Mouse (Mus musculus): ENCODE data around the gene Mast3.

Mast3 gene

DNA sequence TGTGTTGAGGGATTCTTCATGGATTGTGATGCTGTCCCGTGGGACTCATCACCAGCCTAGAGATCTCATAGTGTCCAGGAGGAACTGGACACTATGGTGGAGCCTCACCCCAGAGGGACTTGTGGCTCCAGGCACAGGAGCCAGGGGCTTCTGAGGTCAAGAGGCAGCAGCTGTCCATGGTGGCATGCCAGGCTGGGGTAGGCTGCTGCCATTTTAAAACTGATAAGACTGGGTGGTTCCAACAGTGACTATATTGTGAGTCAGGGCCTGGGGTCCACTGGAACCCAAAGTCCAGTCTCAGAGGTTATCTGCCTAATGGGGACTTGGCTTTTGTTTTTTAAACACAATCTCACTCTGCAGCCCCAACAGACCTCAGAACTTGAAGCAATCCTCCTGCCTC is 3.0 kb downstream of the Mast3 start:
- no peak for DNase-seq

GRCm38 (mm10) chr8:70801156-70801555 is 3.7 kb downstream of the Mast3 start:
- no peak for DNase-seq

DNA sequence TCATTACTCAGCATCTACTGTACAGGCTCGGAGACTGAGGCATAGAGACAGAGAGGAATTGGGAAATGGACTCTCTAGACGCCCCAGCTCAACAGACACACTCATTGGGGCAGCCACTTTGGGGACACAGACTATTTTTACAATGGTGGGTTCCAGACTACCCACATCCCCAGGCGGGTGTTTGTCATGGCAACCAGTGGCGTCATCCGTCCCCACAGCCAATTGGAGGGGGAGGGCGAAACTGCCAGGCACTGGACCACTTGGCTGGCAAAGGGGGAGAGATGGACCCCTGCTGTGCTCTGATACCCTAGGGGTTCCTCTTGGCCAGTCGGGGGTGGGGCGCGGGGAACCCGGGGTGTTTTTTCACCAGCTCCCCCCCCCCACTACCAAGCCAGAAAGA is 4.2 kb downstream of the Mast3 start:
- DNase-seq: no peak

DNA sequence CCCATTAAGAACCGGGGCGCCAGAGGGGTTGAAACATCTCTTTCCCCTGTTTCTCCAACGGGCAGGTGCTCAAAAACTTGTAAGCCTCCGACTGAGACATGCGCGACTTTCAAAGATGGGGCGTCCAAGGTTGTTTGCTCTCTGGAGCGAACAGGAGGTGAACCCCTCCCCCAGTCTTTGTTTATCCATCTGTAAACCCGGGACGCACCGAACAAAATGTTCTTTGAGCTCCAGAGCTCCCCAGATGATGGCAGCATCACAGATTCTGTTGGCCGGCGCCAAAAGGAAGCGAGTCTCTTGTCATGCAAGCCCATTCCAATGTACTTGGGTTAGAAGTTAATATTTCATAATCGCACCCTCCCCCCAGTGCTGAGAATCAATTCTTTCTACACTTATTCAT is 6.6 kb downstream of the Mast3 start:
- DNase-seq: no peak

DNA sequence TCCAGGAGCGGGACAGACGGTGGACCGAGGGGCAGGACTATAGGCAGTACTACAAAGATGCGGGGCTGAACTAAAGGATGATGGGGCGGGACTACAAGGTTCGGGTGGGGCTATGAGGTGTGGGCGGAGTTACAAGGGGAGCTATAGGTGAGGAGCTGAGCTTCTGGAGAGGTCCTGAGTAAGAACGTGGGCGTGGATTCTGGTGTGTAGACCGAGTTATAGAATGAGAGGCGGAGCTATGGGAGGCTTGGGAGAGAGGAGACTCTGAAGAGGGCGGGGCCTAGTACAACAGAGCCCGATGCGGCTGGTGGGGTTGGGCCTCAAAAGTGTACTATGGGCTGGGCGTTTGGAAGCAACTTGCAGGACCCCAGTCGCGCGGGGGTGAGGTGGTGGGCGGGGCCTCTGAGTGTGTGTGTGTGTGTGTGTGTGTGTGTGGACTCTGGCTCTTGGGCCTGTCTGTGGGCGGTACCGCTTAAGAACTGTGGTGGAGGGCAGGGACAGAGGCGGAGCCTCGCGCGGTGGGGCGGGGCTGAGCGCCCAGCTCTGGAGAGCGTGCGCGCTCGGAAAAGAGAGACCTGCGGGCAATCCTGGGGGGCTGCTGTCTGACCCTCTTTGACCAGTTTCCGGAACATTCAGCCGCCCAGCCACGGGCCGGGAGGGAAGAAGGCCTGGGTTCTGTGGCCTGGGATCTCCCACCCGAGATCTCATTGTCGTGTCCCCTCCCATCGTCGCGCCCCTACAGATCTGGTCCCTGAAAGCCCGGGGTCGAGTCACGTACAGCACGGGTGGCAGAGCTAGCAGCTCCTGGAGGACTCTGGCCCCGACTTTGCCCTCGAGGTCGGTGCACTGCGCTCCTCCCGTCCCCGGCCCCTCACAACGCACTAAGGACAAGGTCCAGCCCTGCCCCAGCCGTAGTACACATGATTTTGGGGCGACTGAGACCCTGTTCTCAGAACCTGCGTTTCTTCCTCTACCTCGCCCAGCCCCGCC is 7.5 kb downstream of the Mast3 start:
- peak; percentile 81 to 86 for DNase-seq

DNA sequence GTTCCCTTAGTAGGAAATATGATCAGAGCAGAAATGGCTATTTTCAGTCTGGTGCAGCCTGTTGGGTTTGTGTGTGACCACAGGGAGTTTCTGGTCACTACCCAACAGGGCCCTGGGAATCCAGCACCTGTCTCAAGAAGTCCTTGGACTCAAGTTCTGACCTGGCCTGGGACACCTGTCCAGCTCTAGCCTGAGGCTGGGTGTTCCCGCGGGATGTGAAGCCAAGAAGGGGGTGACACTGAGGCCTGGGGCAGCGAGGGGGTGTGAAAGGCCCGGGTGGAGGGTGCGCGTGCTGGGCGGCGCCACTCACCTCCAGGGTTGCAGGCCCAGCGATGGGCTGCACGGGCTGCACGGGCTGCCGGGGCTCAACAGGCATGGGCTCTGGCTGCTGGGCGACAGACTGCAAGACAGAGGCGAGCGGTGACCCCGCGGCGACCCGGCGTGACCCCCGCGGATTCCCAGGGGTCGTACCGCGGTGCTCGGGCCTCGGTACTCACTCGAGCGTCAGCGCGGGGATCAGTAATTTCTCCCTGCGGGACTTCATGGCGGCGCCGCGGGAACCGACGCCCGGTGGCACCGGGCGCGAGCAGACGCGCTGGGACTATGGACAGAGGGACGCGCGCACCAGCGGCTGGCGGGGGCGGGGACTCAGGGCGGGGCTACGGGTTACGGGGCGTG is 8.3 kb downstream of the Mast3 start:
- DNase-seq: no peak

DNA sequence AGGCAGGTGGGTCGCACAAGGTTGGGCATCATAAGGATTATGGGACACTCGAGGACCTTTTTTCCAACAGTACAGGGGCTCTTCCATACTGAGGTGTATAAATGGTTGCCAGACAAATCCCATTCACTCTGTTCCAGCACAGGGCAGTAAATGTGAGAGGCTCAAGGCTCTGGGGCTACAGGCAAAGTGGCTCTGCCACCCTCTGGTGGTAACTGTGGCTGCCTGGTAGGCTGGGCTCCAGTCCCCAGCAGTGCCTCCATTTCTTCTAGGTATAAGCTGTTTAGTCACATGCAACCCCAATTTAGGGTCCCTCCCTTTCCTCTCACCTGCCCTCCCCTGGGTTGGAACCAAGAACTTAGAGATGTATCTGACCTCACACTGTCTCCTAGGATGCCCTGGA is 9.5 kb downstream of the Mast3 start:
- no peak for DNase-seq

GRCm38 (mm10) chr8:70794215-70794614 is 10.6 kb downstream of the Mast3 start:
- no peak for DNase-seq

DNA sequence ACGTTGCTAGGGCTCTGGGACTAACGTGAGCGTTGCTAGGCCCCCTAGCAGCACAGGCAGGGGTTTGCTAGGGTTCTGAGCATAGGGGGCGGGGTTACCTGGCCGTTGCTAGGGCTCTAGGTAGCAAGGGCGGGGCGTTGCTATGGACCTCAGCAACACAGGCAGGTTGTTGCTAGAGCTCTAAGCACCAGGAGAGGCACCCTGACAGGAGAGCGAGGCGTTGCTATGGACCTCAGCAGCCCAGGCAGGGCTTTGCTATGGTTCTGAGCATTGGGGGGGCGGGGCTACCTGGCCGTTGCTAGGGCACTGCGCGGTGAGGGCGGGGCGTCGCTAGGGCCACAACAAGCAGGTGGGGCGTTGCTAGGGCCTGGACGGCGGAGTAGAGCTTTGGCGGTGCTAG is 12.2 kb downstream of the Mast3 start:
- DNase-seq: no peak

- DNase-seq: peak; percentile 99 to 100
Measured at GRCm38 (mm10) chr8:70791975-70792691, 12.7 kb downstream of the Mast3 start.

DNA sequence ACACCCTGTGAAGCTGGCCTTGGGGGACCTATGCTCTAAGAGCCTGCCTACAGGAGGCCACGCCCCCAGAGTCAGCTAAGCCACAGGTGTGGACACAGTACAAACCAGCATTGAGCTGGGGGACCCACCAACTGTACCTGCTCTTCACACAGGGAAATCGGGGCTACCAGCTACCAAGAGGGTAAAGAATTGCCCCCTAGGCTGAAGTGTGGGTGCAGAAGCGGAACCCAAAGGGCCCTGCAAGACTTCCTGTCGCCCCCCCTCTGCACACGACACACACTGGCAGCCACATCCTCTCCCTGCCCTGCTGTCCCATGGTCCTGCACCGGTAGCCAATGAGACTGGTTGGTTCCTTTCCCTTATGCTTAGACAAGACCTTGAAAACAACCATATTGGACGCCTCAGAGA is 13.6 kb downstream of the Mast3 start:
- DNase-seq: peak; percentile 68 to 70

DNA sequence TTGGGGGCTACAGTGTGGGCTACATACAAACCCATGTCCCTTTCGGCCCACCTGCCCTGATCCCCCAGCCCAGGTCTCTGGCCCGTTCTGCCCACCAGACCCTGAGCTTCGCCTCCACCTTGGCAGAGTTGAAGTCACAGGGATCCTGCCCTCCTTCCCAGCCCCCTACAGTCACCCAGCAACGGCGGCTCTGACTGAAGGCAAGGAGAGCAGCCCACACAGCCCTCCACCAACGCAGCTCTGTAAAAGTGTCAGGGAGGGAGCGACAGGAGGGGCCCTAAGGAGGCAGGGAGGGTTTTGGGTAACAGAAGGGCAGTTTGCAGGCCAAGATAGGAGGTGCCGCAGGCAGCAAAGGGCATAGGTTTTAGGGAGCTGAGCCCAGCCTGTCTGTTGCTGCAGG is 14.0 kb downstream of the Mast3 start:
- DNase-seq: no peak

DNA sequence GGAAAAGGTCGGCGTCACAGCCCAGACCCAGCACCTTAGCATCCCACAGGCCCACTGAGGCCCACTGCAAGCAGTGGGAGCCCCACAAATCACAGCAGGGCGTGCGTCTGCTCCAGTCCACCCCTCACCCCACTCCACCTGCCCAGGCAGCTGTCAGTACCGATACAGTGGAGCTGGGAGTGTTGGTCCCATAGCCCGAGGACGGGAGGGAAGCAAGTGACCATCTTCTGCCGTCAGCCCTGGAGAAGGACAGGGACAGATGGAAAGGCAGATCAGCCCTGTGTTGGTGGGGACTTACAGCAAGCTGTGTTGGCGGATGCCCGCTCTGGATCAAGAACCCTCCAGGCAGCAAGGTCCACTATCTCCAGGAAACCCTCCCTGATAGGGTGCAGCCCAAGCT is 15.8 kb downstream of the Mast3 start:
- DNase-seq: no peak

DNA sequence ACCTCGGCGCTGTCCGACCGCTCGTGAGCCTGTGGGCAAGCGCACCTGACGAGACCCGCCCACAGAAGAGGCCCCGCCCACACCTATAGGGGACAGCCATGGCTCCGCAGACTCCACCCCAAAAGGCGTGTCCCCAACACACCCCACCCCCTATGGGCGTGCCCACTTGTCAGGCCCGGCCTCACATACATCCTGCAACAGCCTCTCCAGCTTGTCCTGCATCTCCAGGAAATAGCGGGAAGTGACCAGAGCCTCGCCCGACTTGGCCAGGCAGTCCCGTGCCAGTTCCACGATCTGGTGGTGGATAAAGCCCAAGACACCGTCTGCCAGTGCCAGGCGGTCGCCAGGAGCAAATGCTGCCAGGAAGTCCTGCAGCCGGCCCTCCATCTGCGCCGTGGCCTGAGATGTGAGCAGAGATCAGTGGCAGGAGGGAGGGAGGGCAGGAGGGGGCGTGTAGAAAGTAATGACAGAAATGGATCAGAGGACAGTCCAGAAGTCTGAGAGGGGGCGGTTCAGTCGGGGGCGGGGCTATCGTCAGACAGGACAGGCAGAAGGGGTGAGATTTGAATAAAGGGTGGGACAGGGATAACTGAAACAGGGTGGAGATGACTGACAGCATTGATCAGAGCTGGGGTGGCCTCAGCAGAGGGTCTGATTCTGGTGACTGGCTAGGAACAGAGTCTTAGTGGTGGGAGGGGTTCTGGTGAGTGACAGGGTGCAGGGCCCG is 16.8 kb downstream of the Mast3 start:
- DNase-seq: no peak

DNA sequence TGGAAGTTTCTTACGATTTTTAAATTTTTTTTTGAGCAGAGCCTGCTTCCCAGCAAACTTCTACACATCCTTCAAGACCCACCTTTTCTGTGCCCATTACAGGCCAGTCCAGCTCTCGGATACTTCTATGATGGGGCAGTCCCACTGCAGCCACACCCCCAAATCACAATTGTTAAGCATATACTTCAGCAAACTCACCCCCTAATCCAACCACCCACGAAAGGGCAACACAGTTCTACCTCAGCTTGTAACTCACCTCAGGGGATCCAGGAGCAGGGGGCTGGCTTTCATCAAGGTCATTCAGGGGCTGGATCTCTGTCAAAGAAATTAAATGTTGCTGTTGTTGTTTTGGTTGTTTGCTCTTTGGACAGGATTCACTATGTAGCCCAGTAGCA is 17.8 kb downstream of the Mast3 start:
- no peak for DNase-seq

- DNase-seq: no peak
Measured at GRCm38 (mm10) chr8:70786291-70787050, 18.4 kb downstream of the Mast3 start.

GRCm38 (mm10) chr8:70780093-70780492 is 24.8 kb downstream of the Mast3 start:
- DNase-seq: no peak

DNA sequence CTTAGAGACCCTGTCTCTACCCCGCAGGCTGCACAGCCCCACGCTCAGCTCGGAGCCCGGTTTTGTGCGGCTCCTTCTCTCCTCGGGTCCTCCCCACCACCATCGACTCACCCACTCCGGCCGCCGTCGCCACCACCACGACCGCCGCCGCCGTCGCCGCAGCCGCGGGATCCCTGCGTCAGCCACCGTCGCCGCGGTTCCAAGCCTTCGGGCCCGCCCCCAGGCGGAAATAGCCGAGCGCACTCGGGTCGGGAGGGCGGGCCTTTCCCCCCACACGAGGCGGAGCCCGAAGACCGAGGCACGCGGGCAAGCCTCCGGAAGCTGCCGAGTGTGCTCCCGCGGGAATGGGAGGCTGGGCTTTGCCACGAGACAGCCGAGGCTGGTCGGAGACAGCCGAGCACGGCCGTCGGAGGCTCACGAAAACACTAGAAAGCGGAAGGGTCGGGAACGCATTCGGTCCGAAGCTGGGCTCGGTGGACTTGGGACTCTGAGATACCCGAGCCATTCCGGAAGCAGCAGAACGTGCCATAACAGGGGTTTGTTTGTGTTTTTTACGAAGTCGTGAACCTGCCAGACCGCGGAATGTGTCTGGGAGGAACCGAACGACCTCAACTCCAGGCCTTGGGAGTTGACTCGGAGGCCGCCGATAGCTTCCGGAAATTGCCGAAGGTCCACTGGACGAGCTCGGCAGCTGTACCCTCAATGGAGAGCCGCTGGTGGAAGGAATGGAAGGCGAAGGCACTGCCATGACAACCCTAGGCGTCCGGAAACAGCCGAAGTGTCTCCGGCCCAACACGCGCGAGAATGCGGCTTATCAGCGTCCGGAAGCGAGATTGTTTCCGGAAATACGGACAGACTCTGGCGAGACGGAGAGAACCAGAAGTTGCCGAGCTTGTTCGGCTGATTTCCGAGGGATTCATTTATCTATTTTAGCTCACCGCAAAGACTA is 28.1 kb downstream of the Mast3 start, which contains the start of gene Pik3r2:
TSS of gene Pik3r2 (minus strand) at position 218 of the 949 bp plus-strand sequence.
- peak; percentile 94 to 98 for DNase-seq

- DNase-seq: no peak
Measured at GRCm38 (mm10) chr8:70775851-70776495, 28.9 kb downstream of the Mast3 start.

- no peak for DNase-seq
Measured at GRCm38 (mm10) chr8:70775227-70775626, 29.6 kb downstream of the Mast3 start.

Measured in spleen, adult 18-20 months (tissue).